Mouse (Mus musculus) urinary bladder, adult 2 months (tissue): Measurements from ENCODE around the gene Ppp6r1. TPM values are rescaled to one million over a fixed set of nuclear protein-coding genes. Genes with fewer than 3 reads are reported as not detected.

Source experiments
- DNase-seq: peaks from one replicate; pipeline ENCODE4 v3.0.0; 2022; ENCODE audit warnings: low spot score
- polyA plus RNA-seq: library from polyadenylated mRNA; depleted of rRNA; stranded (reverse); fragments of >200 nt; gene quantifications from 2 replicates; pipeline ENCODE4 v1.2.3, GENCODE M21; 2012

The Ppp6r1 gene
- polyA plus RNA-seq, 1 experiment: 130 TPM

DNA sequence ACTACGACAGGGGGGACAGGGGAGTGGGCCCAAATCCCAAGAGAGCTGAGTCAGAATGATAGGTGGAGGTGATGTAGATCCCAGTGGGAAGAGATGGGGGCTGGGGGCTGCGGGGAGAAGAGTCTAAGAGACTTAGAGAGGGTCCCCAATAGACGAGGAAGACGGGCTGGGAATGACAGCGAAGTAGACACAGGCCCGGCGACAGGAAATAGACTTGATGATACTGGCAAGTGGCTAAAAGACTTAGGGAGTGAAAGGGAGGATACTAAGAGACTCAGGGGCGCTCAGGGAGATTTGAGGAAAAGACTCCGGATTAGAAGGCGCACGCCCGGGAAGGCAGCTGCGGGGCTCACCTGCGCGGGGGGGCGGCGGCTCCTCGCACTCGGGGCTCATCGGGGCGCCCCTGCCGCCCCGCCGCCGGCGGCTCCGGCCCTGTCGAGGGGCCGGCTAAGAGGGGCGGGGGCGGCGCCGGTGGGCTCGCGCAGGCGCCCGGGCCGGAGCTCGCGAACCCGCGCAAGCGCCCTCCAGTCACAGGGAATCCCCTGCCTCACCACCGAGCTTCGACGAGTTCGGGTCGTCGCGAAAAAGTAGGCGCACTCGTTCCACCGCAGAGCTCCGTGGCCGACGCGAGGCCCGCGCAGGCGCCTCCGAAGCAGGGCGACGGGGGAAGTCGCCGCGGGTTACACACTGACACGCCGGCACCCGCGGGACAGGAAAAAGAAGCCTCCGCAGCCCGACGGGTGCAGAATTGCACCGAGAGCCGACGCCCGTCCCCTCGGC lies 501 bp downstream of the Ppp6r1 start:
- no peak for DNase-seq

DNA sequence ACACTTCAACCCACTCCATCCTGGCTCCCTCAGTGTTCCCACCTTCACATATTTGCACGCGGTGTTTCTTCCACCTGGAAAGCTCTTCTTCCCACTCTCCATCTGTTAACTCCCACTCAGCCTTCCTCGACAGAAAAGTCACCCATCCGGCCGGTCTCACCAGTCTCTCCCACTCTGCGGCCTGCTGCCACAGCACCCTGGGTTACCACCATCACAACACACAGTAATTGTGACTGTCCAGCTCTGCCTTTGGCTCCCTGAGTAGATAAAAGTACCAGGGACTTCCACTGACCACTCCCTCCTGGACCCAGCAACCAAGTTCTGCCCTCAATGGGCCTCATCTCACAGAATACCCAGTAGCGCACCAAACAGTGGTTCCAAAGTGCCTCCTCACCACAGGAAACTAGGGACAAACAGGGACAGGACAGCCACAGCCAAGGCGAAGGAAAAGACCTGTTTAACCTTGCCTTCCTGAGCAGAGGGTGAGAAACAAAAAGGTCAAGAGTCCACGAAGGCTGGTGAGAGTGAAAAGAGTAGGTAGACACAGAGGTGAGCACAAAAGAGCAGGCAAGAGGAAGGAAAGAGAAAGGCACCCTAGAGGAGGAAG lies 1.2 kb downstream of the Ppp6r1 start:
- no peak for DNase-seq

DNA sequence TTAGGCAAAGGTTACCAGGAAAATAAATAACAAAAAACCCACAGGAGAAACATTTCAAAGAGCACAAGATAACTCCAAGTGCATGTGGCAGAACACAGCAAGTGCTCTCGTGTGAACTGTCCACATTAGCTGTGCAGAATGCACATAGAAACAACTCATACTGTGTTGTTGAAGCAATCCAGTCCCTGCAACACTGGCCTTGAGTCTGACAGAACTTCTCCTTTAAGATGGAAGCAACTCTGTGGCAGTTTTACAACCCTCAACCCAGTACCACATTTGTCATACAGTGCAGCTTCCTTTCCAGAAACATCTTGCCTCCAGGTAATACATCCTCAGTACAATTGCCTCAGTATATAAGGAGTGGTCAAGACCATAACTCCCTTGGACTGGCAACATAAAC lies 2.0 kb downstream of the Ppp6r1 start:
- DNase-seq: no peak

DNA sequence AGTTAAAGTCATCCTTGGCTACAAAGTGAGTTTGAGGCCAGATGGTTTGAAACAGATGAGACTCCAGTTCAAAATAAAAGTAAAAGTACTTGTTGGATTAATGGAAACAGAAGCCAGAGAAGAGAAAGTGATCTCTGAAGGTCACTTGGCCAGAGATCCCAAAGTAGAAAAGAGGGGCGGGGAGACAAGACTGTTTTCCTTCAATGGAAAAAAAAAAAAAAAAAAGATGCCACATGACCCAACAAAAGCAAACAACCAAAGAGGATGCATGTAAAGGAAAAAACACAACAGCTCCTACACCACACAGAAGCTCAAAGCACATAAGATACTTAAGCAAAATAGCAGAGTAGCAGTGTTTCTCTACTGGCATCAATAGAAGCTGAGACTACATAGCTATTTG lies 2.9 kb downstream of the Ppp6r1 start:
- DNase-seq: no peak

DNA sequence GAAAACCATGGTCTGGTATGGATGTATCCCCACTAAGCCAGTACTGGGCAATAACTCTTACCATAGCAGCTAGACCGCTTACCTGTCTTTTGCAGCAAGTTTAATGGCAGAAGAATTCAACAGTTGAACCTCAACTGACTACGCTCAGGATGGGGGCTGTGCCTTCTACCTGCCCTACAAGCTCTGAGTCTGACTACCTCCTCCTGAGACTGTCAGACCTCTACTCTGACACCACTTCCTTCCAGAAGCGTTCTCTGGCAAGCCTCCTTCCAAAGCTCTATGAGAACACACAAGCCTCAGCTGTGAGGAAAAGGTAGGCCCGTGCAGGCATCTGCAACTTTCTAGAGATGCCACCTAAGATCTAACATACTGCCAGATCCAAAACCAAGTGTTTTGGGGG lies 3.4 kb downstream of the Ppp6r1 start:
- no peak for DNase-seq

DNA sequence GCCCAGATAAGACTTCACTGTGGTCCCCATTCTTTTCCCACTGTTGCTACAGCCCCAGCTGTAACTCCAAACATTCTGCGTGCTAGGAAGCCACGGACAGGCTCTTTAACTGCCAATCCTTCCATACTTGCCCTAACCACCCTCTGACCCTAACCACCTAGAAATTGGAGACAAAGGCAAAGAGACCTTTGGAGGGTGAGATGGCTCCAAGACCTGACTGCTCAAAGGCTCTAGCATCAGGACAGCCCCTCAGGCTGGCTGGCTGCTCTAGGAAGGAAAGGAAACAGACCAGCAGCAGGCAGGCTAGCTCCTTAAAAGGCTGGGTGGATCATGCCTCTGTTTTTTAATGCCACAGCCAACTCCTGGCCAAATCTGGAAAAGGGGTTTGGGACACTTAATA lies 4.6 kb downstream of the Ppp6r1 start:
- DNase-seq: no peak

DNA sequence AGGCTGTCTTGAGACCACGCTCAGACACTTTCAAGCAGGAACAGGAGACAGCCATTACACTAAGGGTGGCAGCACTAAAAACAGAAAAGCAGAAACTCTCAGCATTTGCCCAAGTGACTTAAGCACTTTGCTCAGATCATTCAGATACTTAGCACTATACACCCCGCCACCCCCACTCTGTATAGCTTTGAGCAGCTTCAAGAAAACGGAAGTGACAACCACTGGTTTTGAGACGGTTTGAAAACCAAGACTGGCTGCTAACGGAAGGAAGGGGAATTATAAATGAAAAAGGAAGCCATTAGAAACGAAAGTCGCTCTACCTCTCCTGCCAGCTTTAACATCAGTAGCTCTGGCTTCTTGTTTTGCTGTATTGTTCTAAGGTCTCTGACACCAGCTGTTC lies 5.0 kb downstream of the Ppp6r1 start:
- no peak for DNase-seq

DNA sequence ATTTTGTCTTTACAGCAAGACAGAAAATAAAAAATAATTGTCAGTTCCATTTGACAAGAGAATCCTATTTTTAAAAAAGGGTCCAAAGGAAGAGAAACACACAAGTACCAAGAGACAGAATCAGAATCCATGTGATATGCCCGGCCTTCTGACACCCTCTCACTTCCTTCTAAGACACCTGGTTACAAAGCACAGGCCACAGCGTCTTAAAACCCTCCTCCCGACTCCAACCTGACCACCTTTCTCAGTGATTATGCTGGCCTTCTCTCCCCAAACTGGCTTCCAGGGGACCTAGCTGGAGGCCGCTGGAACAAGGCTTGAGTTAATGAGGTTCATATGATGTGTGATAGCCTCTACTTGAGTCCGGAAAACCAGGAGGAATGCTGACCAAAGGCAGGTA lies 5.5 kb downstream of the Ppp6r1 start:
- no peak for DNase-seq

DNA sequence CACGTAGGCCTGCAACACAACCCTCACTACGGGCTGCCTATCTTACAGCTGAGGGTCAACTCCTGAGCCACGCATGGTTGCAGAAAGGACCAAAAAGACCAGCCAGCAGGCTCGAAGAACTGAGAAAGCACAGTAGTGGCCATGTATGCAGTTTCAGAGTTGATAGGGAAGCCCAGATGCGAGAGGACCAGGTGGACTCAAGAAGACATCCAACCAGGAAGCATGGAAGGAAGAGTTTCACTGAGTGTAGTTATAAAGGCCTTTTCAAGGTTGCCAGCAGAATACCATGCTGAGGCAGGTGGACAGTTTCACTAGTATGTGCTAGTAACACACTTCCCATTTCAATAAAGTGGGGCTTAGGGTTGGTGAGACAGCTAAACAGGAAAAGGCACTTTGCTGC lies 6.1 kb downstream of the Ppp6r1 start:
- DNase-seq: no peak

DNA sequence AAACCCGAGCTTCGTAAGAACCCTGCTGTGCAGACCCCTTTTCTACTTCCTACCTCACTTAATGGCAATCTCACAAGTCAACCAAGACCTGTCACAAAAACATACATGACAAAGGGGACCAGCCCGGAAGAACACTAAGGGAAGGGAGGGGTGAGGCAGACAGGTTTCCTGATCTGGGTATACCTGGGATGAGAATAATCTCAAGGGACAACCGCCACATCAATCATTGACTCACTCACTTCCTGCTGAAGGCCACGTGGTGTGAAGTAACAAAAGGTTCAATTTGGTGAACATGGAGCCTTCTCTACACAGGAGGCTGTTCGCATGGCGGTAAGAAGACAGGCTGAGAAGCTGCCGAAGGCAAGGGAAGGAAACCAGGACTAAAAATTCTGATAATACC lies 7.2 kb downstream of the Ppp6r1 start:
- no peak for DNase-seq

DNA sequence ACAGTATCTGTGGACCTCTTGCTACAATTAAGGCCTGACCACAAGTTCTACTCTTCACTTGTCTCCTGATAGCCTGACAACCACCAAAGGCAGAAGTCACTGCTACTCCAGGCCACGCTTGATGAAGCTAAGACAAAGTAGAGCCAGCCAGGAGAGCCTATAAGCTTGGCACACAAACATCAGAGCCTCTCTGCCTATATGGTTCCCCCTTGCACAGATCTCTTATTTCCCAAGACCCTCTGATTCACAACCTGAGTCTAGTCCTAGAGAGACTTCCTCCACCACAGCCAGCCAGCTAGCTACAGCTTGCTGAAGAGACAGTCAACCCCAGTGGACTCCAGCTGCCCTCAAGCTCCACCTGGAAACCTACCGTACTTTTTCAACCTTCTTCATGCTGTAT lies 10.8 kb downstream of the Ppp6r1 start:
- DNase-seq: no peak

DNA sequence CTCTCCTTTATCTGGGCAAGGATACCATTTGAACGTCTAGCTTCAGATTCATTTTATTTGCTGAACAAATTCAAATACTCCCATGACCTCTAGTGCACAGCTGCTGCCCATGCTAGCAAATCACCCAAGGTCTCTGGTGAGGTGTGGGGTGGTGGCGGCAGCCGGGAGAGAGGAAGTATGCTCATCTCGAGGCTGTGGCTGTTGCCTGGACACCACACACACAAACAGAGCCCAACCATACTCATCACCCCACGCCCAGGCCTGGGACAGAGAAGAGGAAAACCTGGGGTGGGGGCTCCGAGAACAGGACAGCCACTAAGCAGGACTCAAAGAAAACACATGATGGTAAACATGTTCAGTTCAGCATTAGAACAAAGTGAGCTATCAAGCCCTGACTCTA lies 11.5 kb downstream of the Ppp6r1 start:
- no peak for DNase-seq

DNA sequence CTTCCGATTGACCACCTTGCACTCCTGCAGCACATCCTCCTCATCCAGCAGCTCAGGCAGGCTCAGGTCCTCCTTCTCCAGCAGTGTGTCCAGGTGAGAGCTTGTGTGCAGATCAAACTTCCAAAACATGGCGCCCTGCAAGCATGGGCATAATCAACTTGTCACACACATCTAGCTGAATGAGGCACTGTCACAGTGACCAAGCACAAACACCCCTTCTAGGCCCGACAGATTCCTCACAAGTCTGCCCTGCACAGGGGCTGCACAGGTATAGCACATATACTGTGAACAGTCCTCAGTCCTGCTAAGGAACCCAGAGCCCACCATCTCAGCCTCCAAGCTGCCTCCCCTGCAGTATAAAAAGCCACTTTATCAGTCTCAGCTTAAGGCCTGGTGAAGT lies 12.0 kb downstream of the Ppp6r1 start:
- no peak for DNase-seq

DNA sequence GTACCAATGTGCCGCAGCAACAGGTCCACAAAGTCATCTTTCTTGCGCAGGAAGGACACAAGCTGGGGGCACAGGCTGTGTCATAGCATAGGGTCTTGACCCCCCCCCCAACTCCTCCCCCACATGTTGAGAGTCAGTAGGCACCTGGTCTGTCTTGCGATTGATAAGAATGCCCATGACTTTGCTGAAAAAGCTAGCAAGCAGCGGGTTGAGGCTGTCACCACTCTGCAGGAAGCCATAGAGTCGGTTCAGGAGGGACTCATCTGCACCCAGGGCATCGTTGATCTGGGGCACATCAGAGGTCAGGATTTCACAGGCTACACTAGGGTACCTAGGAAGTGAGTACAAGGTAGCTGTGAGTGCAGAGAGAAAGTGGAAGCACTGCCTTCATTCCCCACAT lies 15.6 kb downstream of the Ppp6r1 start:
- no peak for DNase-seq

DNA sequence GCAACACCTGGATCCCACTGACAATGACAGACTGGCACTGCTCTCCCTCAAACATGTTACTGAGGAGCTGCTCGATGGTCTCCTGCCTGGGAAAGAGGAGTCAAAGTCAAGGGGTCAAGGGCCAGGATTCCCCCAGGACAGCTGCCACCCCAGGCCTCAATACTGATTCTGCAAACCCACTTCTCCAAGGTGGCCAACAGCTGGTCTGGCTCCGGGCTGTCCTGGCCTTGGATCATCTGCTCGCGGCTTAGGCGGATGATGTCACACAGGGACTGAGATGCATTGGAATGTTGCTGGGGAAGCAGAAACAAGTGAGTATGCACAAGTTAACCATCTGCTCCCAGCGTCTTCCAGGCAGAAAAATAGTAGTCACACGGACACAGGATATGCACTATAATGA lies 16.9 kb downstream of the Ppp6r1 start:
- DNase-seq: no peak

DNA sequence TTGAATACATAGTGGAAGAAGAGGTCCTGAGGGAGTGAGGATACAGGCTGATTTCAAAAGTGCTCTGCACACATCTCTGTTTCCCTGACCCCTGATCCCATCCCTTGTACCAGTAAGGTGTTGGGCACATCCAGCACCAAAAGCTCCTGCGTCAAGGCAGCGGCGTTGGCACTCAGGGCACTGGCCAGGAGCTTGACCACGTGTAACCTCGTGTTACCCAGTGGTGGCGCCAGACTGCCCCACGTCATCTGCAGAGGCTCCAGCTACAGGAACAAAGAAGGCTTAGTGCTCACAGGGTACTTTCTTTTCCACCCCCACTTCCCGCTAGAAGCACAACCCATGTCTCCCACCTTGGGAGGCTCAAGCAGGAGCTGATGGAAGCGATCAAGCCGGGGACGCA lies 17.7 kb downstream of the Ppp6r1 start:
- no peak for DNase-seq

DNA sequence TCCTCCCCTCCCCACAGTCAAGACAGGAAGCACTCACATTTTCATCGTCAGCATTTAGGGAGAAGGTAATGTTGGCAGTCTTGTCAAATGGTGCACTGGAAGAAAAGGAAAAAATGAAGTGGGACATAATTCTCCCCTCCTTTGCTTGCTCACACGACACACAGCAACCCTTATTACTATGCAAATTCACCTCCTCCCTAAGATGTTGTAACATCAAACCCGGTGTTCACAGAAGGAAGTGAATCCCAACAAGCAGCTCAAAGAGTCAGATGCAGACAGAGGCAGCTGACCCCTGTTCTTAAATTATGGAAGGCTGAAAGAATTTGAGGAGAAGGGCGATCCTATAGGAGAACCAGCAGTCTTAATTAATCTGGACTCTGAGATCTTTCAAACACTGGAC lies 22.6 kb downstream of the Ppp6r1 start:
- no peak for DNase-seq

DNA sequence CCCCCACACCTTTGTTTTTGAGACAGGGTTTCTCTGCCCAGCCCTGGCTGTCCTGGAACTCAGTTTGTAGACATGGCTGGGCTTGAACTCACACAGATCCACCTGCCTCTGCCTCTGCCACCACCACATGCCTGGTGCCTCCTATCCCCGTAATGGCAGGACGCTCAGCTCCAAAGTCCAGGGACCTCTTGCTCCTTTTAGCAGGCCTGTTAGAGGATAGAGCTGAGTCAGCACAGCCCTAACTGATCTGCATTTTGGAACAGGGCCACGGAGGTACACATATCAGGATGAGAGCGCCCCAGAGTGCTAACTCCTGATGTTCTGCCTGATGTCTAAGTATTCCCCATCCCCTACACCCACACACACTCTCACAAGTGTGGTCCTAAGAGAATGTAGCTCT lies 27.8 kb downstream of the Ppp6r1 start, which contains the start of gene Tmem86b:
Tmem86b (minus strand) TSS at position 392 of the 400 bp plus-strand sequence.
- DNase-seq: no peak

DNA sequence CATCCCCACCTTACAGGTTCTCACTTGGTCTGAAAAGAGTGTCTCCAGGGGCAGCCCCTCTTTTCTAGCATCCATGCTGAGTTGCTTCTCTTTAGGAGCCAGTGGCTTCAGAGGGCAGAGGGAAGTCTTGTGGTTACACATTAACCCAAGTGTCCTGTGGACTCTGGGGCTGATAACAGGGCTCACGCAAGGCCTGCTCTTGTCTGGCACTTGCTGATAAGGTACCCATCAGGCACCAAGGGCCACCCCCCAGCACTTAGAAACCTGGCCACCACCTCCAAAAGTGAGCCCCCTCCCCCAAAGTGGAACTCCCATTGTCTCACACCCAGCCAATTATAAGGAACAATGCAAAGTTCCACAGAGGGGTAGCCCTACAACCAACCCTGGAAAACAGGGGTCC lies 28.6 kb downstream of the Ppp6r1 start:
- DNase-seq: no peak

DNA sequence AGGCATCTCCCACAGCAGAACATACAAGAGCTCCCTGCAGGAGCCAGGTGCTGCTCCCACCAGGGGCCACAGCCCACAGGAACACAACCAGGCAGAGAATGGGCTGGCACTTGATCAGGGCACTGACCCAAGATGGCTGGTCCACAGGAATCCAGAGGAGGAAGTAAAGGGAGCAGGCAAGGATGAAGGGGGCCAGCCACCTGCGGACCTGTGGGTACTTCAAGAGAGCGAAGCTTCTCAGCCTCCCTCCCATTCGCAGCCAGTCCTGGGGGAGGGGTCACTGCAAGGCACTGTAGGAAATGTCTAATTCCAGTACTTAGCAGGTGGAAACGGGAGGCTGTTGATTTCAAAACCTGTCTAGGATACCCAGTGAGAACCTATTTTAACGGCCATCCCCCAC lies 29.2 kb downstream of the Ppp6r1 start:
- DNase-seq: no peak

DNA sequence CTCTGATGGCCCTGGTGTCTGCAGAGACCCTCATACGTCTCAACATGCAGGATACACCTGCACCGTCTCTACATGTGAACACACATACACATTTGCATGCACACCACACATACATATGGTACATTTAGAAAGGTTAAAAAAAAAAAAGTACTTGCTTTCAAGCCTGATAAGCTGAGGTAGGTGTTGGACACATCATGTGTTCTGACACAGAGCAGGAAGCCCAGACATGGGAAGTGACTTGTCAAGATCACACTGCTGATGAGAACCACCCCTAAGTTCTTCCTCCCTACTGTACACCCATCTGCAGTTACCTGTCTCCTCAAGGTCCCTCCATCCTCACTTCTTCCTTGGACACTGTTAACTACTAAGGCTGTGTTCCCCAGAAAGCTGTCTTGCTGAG lies 32.9 kb downstream of the Ppp6r1 start:
- no peak for DNase-seq

DNA sequence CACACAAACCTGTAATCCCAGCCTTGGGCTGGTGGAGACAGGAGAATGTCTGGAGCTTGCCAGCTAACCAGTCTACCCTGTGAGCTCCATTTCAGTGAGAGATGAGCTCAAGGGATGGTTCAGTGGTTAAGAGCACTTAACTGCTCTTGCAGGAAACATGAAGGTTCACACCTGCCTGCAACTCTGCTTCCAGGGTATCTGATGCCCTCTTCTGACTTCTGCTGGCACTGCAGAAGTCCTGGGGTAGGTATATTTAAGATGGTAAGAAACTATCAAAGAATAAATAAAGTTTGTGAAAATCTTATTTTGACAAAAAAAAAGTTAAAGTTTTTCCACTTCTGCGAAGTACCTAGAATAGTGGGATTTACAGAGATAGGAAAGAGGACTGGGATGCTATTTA lies 34.5 kb downstream of the Ppp6r1 start:
- DNase-seq: no peak

DNA sequence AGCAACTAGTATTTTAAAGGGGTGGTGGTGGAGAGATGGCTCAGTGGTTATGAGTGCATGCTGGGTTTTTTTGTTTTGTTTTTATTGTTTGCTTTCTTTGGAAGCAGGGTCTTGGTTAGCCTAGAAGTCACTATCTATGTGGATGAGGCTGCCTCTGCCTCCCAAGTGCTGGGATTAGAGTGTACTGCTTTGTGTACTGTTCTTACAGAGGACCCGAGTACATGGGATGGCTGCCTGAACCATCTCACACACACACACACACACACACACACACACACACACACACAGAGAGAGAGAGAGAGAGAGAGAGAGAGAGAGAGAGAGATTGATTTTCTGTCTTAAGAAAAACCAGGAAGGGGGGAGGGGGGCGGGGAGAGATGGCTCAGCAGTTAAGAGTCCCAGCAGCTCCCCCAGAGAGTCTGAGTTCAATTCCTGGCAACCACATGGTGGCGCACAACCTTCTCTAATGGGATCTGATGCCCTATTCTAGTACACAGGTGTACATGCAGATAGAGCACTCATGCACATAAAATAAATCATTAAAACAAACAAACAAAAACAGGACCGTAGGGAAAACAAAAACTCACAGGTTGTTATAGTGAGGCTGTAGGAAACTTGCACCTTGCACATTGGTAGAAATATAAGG lies 35.2 kb downstream of the Ppp6r1 start:
- DNase-seq: no peak
